Mouse (Mus musculus) brain, embryonic 14.5 days (tissue): ENCODE measurements at regions not wholly inside any gene's neighbourhood (a gene's known extent, or its start where the extent isn't known, plus 50 kb on each side); places are given as distances from the start of the nearest gene placed in this dataset.
A peak's percentile ranks its signal among the peaks of the same experiment; 100 is the strongest.

Experiments used
- CTCF ChIP-seq: fragments of 200-500 bp; IDR thresholded peaks from 2 replicates; pipeline ENCODE4 v1.5.1; 2012; ENCODE audit warnings: inconsistent platforms, mild to moderate bottlenecking, moderate library complexity, borderline replicate concordance; ENCODE audit not compliant: insufficient read depth, insufficient read length; ENCODE audit errors: extremely low read depth
- POLR2A ChIP-seq: fragments of 200-500 bp; IDR thresholded peaks from 2 replicates; pipeline ENCODE4 v1.6.1; 2012; ENCODE audit warnings: mild to moderate bottlenecking, inconsistent platforms, borderline replicate concordance; ENCODE audit not compliant: poor library complexity, insufficient read depth, insufficient read length, severe bottlenecking; ENCODE audit errors: extremely low read depth

DNA sequence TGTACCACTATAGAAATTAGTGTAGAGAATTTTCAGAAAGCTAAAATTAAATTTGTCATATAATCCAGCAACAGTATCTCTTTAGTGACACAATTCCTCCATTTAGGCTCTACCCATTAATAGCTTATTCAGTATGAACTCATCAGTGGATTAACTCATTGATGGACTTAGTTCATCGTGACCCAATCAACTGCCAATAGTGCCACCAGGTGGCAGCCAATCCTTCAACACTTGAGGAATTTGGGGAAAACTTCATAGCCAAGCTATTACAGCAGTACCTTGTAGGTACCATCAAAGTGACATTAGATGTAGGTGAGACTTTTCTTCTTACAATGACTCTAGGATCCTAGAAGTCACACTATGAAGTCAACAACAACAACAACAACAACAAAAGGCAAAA, 270.2 kb downstream of the Igsf11 start:
- peak; percentile 27; the same call in 1 of the 2 replicates for TF ChIP-seq CTCF
- no peak for TF ChIP-seq POLR2A
